Mouse (Mus musculus): Measurements from ENCODE around the gene Faap100. TPM values are rescaled to one million over a fixed set of nuclear protein-coding genes. Genes with fewer than 3 reads are reported as not detected.

Gene Faap100
- polyA plus RNA-seq, 1 experiment from 2014 or later = 40.2 TPM

DNA sequence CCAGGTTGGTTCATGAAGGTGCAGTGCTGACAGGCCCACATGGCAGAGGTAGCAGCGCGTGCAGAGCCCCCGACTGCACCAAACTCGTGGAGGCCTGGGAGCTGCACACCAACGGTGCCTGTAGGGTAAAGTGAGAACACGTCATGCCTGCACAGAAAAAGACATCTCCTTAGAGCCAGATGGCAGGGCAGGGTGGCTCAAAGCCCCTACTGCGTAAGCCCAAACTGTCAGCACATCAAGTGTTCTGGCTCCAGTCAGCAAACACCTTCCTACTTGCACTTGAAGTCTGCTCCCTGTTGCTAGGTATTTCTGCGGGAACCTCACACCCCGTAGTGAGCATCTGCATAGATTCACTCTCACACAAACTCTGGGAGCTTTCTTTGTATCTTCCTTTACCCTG, 3.9 kb upstream of the Faap100 start:
- Histone ChIP-seq H3K9ac (replicated peaks; ENCODE audit: low read depth, low read length) (no peak overlapping the region), H3K27me3 (ENCODE audit: control insufficient read depth, insufficient read depth, low read length) (no peaks in the 10 kb centered on the region), H3K4me1 (ENCODE audit: control insufficient read depth, insufficient read depth, low read length) (peaks cover 7% of the 10 kb centered on the region), H3K4me3 (ENCODE audit: low read depth, low read length) (no peak overlapping the region), H3K9me3 (ENCODE audit: control insufficient read depth, low read depth, low read length) (no peaks in the 10 kb centered on the region), H3K4me2 (replicated peaks; ENCODE audit: low read depth, low read length) (no peak overlapping the region), H3K36me3 (ENCODE audit: control insufficient read depth, insufficient read depth, low read length) (peaks cover 59% of the 10 kb centered on the region), H3K27ac (ENCODE audit: low read length) (no peak overlapping the region)
- ATAC-seq (ENCODE audit: insufficient number of reproducible peaks, insufficient read depth, low FRiP score, low read depth) = no peak
- 89% methylated on average over 9 of the region's 9 CpGs for WGBS

DNA sequence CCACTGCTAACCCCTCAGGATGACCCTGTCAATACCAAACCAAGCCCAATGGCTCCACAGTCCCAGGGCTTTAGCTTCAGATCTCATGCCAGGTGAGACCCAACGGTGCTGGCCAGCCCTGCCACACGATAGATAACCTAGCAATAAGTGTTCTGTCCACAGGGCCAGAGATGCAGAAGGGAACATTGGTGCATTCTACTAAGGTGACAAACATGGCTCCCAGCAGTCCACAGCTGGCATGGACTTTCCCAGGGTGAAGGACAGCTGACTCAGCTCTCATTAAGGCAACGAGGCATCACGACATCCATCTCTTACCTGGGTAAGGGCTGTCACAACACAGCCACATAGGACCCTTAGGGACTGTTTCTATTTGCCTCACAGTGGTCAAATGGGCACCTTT, 2.6 kb upstream of the Faap100 start:
- H3K9ac ChIP-seq (replicated peaks; ENCODE audit: low read depth, low read length) = no peak overlapping the region
- peaks cover 61% of the 10 kb centered on the region for H3K36me3 ChIP-seq (ENCODE audit: control insufficient read depth, insufficient read depth, low read length)
- H3K9me3 ChIP-seq (ENCODE audit: control insufficient read depth, low read depth, low read length) = no peaks in the 10 kb centered on the region
- H3K4me1 ChIP-seq (ENCODE audit: control insufficient read depth, insufficient read depth, low read length) = peaks cover 10% of the 10 kb centered on the region
- no peak for ATAC-seq (ENCODE audit: insufficient number of reproducible peaks, insufficient read depth, low FRiP score, low read depth)
- H3K4me3 ChIP-seq (ENCODE audit: low read depth, low read length) = no peak overlapping the region
- no peaks in the 10 kb centered on the region for H3K27me3 ChIP-seq (ENCODE audit: control insufficient read depth, insufficient read depth, low read length)
- whole genome bisulfite sequencing = 93% methylated on average over 4 of the region's 4 CpGs
- no peak overlapping the region for H3K27ac ChIP-seq (ENCODE audit: low read length)
- no peak overlapping the region for H3K4me2 ChIP-seq (replicated peaks; ENCODE audit: low read depth, low read length)

DNA sequence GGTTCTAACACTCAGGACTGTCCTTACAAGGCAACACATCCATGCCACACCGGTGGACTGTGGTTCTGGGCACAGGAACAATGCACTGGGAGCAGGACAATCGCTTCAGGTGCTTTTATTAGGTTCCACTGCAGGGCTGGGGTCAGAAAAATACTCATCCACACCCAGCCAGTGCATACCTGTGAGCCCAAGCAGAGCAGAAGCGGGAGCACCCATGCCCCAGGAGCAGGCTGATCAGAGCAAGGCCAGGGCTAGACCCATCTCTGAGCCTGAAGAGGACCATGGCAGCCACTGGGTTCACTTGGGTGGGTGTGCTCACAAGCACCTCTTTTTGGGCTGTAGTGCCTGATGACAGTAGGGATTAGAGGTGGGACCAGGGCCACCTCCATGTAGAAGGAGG, 1.7 kb upstream of the Faap100 start:
- H3K9me3 ChIP-seq (ENCODE audit: control insufficient read depth, low read depth, low read length) = no peaks in the 10 kb centered on the region
- H3K27me3 ChIP-seq (ENCODE audit: control insufficient read depth, insufficient read depth, low read length) = no peaks in the 10 kb centered on the region
- H3K27ac ChIP-seq (ENCODE audit: low read length) = no peak overlapping the region
- H3K4me3 ChIP-seq (ENCODE audit: low read depth, low read length) = no peak overlapping the region
- H3K36me3 ChIP-seq (ENCODE audit: control insufficient read depth, insufficient read depth, low read length) = peaks cover 63% of the 10 kb centered on the region
- H3K4me2 ChIP-seq (replicated peaks; ENCODE audit: low read depth, low read length) = no peak overlapping the region
- peaks cover 10% of the 10 kb centered on the region for H3K4me1 ChIP-seq (ENCODE audit: control insufficient read depth, insufficient read depth, low read length)
- H3K9ac ChIP-seq (replicated peaks; ENCODE audit: low read depth, low read length) = no peak overlapping the region
- 92% methylated on average over 3 of the region's 3 CpGs for WGBS
- ATAC-seq (ENCODE audit: insufficient number of reproducible peaks, insufficient read depth, low FRiP score, low read depth) = no peak

DNA sequence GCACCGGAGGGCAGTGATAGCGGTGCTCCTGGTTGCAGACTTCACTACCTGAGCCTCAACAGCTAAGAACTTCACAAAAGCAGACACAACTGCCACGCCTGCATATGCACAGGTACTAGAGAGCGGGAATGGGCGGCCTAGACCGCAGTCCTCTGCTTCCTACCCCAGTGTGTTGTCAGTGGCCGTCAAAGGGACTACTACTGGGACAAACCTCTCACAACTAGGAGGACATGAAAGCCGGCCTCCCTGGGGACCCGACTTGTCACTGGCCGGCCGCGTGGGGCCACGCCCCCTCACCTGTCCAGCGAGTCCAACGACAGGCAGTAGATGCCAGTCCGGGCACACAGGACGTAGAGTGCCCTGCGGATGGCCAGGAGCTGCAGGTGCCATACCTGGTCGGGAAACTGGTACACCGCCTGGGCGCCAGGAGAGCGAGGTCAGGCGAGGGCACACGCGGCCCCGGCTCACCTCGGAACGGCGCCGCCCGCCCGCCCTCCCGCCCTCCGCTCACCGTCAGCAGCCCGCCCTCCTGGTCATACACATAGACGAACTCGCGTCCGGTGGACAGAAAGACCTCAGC, 443 bp downstream of the Faap100 start:
- Histone ChIP-seq H3K4me1 (ENCODE audit: control insufficient read depth, insufficient read depth, low read length) (peaks cover 10% of the 10 kb centered on the region), H3K4me3 (ENCODE audit: low read depth, low read length) (peak overlapping the region; percentile 85), H3K9ac (replicated peaks; ENCODE audit: low read depth, low read length) (peak overlapping the region; percentile 79), H3K27me3 (ENCODE audit: control insufficient read depth, insufficient read depth, low read length) (no peaks in the 10 kb centered on the region), H3K9me3 (ENCODE audit: control insufficient read depth, low read depth, low read length) (no peaks in the 10 kb centered on the region), H3K4me2 (replicated peaks; ENCODE audit: low read depth, low read length) (peak overlapping the region; percentile 95), H3K36me3 (ENCODE audit: control insufficient read depth, insufficient read depth, low read length) (peaks cover 66% of the 10 kb centered on the region), H3K27ac (ENCODE audit: low read length) (no peak overlapping the region; the same call in 1 of the 2 replicates)
- WGBS = 4% methylated on average over 38 of the region's 40 CpGs
- ATAC-seq (ENCODE audit: insufficient number of reproducible peaks, insufficient read depth, low FRiP score, low read depth) = peak; percentile 47

- H3K4me3 ChIP-seq (ENCODE audit: low read depth, low read length) = peak overlapping the region; percentile 85
- H3K4me2 ChIP-seq (replicated peaks; ENCODE audit: low read depth, low read length) = peak overlapping the region; percentile 95
- WGBS = 65% methylated on average over 10 of the region's 10 CpGs
- no peak overlapping the region for H3K27ac ChIP-seq (ENCODE audit: low read length)
- no peaks in the 10 kb centered on the region for H3K9me3 ChIP-seq (ENCODE audit: control insufficient read depth, low read depth, low read length)
- H3K36me3 ChIP-seq (ENCODE audit: control insufficient read depth, insufficient read depth, low read length) = peaks cover 66% of the 10 kb centered on the region
- no peaks in the 10 kb centered on the region for H3K27me3 ChIP-seq (ENCODE audit: control insufficient read depth, insufficient read depth, low read length)
- peaks cover 10% of the 10 kb centered on the region for H3K4me1 ChIP-seq (ENCODE audit: control insufficient read depth, insufficient read depth, low read length)
- no peak for ATAC-seq (ENCODE audit: insufficient number of reproducible peaks, insufficient read depth, low FRiP score, low read depth)
- H3K9ac ChIP-seq (replicated peaks; ENCODE audit: low read depth, low read length) = peak overlapping the region; percentile 79; the same call in 1 of the 2 replicates
These were observed 1.2 kb downstream of the Faap100 start for GRCm38 (mm10) chr11:120377337-120377736.

DNA sequence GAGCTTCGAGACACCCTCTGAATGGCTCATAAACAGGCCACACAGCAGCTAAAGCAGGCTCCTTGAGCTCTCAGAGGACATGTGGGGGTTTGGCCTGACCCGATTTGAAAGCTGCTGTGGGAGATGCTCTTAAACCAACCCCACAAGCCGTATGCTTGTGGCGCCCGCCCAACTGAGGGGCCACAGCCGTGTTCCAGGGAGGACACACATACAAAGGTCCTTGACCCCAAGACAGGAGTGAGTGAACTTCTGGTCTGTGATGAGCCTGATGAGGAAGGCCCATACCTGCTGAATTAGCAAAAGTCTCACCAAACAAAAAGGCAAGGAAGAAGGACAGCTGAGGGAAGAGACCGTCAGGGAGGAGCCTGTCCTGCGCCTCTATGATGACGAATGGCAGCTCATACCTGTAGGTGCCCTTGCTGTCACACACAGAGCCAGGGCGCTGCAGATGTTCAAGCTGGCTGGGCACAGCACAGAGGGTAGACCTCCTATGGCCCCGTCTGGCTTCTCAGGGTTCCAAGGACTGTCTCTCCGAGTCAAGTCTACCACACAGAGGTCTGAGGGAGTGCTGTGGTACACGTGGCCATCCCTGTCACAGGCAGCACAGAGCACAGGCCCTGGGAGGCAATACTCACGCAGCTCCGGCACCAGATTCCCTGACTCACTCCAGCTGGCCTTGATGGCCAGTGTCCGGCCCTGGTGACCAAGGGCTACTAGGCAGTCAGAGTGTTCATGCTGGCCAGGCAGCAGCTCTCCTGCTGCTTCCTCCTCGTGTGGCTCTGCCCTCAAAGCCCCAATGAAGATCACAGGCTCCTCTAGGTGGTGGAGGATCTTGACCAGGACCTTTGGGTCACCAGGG, 2.0 kb downstream of the Faap100 start:
- H3K27me3 ChIP-seq (ENCODE audit: control insufficient read depth, insufficient read depth, low read length) = no peaks in the 10 kb centered on the region
- 86% methylated on average over 17 of the region's 17 CpGs for WGBS
- H3K9me3 ChIP-seq (ENCODE audit: control insufficient read depth, low read depth, low read length) = no peaks in the 10 kb centered on the region
- H3K36me3 ChIP-seq (ENCODE audit: control insufficient read depth, insufficient read depth, low read length) = peaks cover 66% of the 10 kb centered on the region
- peaks cover 10% of the 10 kb centered on the region for H3K4me1 ChIP-seq (ENCODE audit: control insufficient read depth, insufficient read depth, low read length)
- H3K27ac ChIP-seq (ENCODE audit: low read length) = no peak overlapping the region
- no peak overlapping the region for H3K4me2 ChIP-seq (replicated peaks; ENCODE audit: low read depth, low read length)
- no peak overlapping the region for H3K9ac ChIP-seq (replicated peaks; ENCODE audit: low read depth, low read length)
- ATAC-seq (ENCODE audit: insufficient number of reproducible peaks, insufficient read depth, low FRiP score, low read depth) = no peak
- no peak overlapping the region for H3K4me3 ChIP-seq (ENCODE audit: low read depth, low read length)

DNA sequence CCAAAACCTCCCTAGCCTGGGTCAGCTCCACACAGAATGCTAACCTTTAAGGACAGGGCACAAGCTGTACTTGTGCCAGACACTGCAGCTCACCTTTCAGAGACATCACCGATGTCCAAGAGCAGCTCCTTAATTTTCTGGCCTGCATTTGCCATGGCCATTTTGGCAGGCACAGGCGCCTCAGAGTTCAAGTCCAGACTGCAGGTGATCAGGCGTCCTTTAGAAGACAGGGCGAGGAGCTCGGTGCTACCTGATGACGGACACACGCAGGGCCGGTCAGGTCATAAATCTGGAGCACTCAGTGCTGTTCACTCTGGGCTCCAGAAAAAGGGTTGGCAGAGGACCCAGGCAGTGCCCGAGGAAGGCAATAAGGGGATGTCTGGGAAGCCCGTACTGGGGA, 3.2 kb downstream of the Faap100 start:
- no peak overlapping the region for H3K27ac ChIP-seq (ENCODE audit: low read length)
- no peak overlapping the region for H3K9ac ChIP-seq (replicated peaks; ENCODE audit: low read depth, low read length)
- H3K4me3 ChIP-seq (ENCODE audit: low read depth, low read length) = no peak overlapping the region
- ATAC-seq (ENCODE audit: insufficient number of reproducible peaks, insufficient read depth, low FRiP score, low read depth) = no peak
- H3K4me2 ChIP-seq (replicated peaks; ENCODE audit: low read depth, low read length) = no peak overlapping the region
- no peaks in the 10 kb centered on the region for H3K9me3 ChIP-seq (ENCODE audit: control insufficient read depth, low read depth, low read length)
- WGBS = 93% methylated on average over 10 of the region's 10 CpGs
- no peaks in the 10 kb centered on the region for H3K27me3 ChIP-seq (ENCODE audit: control insufficient read depth, insufficient read depth, low read length)
- peaks cover 10% of the 10 kb centered on the region for H3K4me1 ChIP-seq (ENCODE audit: control insufficient read depth, insufficient read depth, low read length)
- H3K36me3 ChIP-seq (ENCODE audit: control insufficient read depth, insufficient read depth, low read length) = peaks cover 68% of the 10 kb centered on the region

GRCm38 (mm10) chr11:120373820-120374586, 4.6 kb downstream of the Faap100 start:
- ATAC-seq (ENCODE audit: insufficient number of reproducible peaks, insufficient read depth, low FRiP score, low read depth) = no peak
- Histone ChIP-seq H3K4me2 (replicated peaks; ENCODE audit: low read depth, low read length) (no peak overlapping the region), H3K27me3 (ENCODE audit: control insufficient read depth, insufficient read depth, low read length) (no peaks in the 10 kb centered on the region), H3K4me3 (ENCODE audit: low read depth, low read length) (no peak overlapping the region), H3K9me3 (ENCODE audit: control insufficient read depth, low read depth, low read length) (no peaks in the 10 kb centered on the region), H3K4me1 (ENCODE audit: control insufficient read depth, insufficient read depth, low read length) (peaks cover 8% of the 10 kb centered on the region), H3K27ac (ENCODE audit: low read length) (no peak overlapping the region), H3K36me3 (ENCODE audit: control insufficient read depth, insufficient read depth, low read length) (peaks cover 76% of the 10 kb centered on the region), H3K9ac (replicated peaks; ENCODE audit: low read depth, low read length) (no peak overlapping the region)
- 91% methylated on average over 23 of the region's 23 CpGs for WGBS

All from stomach, embryonic 14.5 days (tissue).